Mouse (Mus musculus) embryo, embryonic 10.5 days (tissue): ENCODE data around the gene Tmem123.
A peak's percentile ranks its signal among the peaks of the same experiment; 100 is the strongest.

ENCODE experiments used
- DNase-seq: peaks from one replicate; pipeline ENCODE4 v3.0.0-alpha.2; 2015; ENCODE audit warnings: low spot score

Gene Tmem123

GRCm38 (mm10) chr9:7775011-7775410 is 11.2 kb downstream of the Tmem123 start:
- DNase-seq = no peak

GRCm38 (mm10) chr9:7775986-7776385 is 12.1 kb downstream of the Tmem123 start:
- DNase-seq = no peak

- DNase-seq = no peak
Measured at GRCm38 (mm10) chr9:7776940-7777339, 13.1 kb downstream of the Tmem123 start.

GRCm38 (mm10) chr9:7777652-7778051 is 13.8 kb downstream of the Tmem123 start:
- DNase-seq = no peak

GRCm38 (mm10) chr9:7778771-7779170 is 14.9 kb downstream of the Tmem123 start:
- DNase-seq = no peak

- no peak for DNase-seq
Measured at GRCm38 (mm10) chr9:7779786-7780185, 15.9 kb downstream of the Tmem123 start.

- no peak for DNase-seq
Measured at GRCm38 (mm10) chr9:7780250-7781150, 16.7 kb downstream of the Tmem123 start.

GRCm38 (mm10) chr9:7783823-7784614 is 20.2 kb downstream of the Tmem123 start:
- no peak for DNase-seq

- peak; percentile 39 for DNase-seq
Measured at GRCm38 (mm10) chr9:7784615-7785012, 20.8 kb downstream of the Tmem123 start.

- no peak for DNase-seq
Measured at GRCm38 (mm10) chr9:7785396-7785795, 21.6 kb downstream of the Tmem123 start.

- no peak for DNase-seq
Measured at GRCm38 (mm10) chr9:7786086-7786485, 22.2 kb downstream of the Tmem123 start.

GRCm38 (mm10) chr9:7788411-7788810 is 24.6 kb downstream of the Tmem123 start:
- DNase-seq = no peak

- DNase-seq = no peak
Measured at GRCm38 (mm10) chr9:7789764-7790575, 26.1 kb downstream of the Tmem123 start.

- no peak for DNase-seq
Measured at GRCm38 (mm10) chr9:7790580-7791084, 26.8 kb downstream of the Tmem123 start.

- no peak for DNase-seq
Measured at GRCm38 (mm10) chr9:7793561-7793960, 29.7 kb downstream of the Tmem123 start.

GRCm38 (mm10) chr9:7795581-7795980 is 31.7 kb downstream of the Tmem123 start:
- DNase-seq = no peak

GRCm38 (mm10) chr9:7796129-7796864 is 32.5 kb downstream of the Tmem123 start:
- no peak for DNase-seq

- DNase-seq = no peak
Measured at GRCm38 (mm10) chr9:7797542-7797941, 33.7 kb downstream of the Tmem123 start.

- no peak for DNase-seq
Measured at GRCm38 (mm10) chr9:7798555-7798954, 34.7 kb downstream of the Tmem123 start.

GRCm38 (mm10) chr9:7805101-7805506 is 41.3 kb downstream of the Tmem123 start:
- no peak for DNase-seq

- DNase-seq = no peak
Measured at GRCm38 (mm10) chr9:7822758-7823157, 58.9 kb downstream of the Tmem123 start.
